Mouse (Mus musculus): Measurements from ENCODE around the gene Gm10772. TPM values are rescaled to one million over a fixed set of nuclear protein-coding genes. Genes with fewer than 3 reads are reported as not detected.

The Gm10772 gene
- not detected for polyA plus RNA-seq (2017; shearing (Covaris generic))

DNA sequence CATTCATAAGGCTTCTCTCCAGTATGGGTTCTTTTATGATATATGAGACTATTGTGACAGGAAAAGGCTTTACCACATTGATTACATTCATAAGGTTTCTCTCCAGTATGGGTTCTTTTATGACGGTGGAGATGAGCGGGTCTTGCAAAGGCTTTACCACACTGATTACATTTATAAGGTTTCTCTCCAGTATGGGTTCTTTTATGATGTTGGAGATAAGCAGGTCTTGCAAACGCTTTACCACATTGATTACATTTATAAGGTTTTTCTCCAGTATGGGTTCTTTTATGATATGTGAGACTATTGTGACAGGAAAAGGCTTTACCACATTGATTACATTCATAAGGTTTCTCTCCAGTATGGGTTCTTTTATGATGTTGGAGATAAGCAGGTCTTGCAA is at the start of gene Gm10772:
Gm10772 (minus strand) TSS at position 101 of the 400 bp plus-strand sequence.

Other genes with a start within 250 kb of the Gm10772 start
- gene Gm10324, start 108.0 kb downstream of the Gm10772 start, polyA plus RNA-seq (2017; shearing (Covaris generic)): not detected
- under 1 TPM; 0.25 to 0.60 TPM for gene 2410141K09Rik, start 213.5 kb upstream of the Gm10772 start, polyA plus RNA-seq (2017; shearing (Covaris generic))

All from inflammation-experienced regulatory T-cells (primary cell).